Mouse (Mus musculus): ENCODE results near the gene Hoxb6.

The Hoxb6 gene

GRCm38 (mm10) chr11:96334998-96335397 is 42.7 kb downstream of the Hoxb6 start:
- DNase-seq (ENCODE audit: low spot score in 2 of 2) = no peak

- DNase-seq (ENCODE audit: low spot score in 2 of 2) = no peak
Measured at GRCm38 (mm10) chr11:96336597-96336996, 44.3 kb downstream of the Hoxb6 start.

- no peak for DNase-seq (ENCODE audit: low spot score in 2 of 2)
Measured at GRCm38 (mm10) chr11:96337026-96337425, 44.8 kb downstream of the Hoxb6 start.

DNA sequence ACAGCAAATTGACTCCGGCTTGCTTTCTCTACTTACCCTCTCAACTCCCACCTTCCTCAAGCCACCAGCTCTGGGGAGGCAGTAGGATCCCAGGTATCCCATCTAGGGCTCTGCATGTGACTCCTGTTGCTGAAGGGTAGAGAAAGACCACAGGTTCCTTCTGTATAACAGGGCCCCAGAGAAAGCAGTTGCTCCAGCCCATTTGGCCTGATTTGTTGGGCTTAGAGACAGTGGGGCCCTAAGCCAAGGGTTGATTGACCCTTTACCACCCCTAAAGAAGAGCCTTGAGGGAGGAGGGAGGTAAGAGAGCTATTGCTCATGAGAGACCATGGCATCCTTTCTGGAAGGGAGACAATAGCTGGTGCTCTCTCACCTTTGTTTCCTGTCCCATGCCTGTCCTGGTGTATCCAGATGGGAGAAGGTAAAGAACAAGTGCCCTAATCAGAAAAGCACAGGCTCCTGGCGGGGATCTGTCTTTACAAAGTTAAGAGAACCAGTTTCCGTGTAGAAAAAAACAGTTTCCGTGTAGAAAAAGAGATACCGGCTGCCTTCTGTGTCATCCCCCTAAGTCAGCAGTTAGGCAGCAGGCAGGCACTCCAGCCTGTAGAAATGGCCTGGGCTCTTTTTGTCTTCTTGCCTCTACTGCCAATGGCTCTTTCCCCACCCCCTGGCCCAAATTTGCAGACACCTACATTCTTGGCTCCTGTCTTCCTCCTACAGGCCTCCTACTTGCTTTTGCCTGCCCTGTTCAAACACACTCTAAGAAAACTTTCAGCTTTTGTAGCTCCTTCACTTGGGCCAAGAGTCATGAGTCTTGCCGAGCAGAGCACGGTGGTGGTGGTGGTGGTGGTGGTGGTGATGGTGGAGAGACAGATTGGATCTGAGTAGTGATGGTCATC is 46.9 kb downstream of the Hoxb6 start:
- no peak for DNase-seq (ENCODE audit: low spot score in 2 of 2)

DNA sequence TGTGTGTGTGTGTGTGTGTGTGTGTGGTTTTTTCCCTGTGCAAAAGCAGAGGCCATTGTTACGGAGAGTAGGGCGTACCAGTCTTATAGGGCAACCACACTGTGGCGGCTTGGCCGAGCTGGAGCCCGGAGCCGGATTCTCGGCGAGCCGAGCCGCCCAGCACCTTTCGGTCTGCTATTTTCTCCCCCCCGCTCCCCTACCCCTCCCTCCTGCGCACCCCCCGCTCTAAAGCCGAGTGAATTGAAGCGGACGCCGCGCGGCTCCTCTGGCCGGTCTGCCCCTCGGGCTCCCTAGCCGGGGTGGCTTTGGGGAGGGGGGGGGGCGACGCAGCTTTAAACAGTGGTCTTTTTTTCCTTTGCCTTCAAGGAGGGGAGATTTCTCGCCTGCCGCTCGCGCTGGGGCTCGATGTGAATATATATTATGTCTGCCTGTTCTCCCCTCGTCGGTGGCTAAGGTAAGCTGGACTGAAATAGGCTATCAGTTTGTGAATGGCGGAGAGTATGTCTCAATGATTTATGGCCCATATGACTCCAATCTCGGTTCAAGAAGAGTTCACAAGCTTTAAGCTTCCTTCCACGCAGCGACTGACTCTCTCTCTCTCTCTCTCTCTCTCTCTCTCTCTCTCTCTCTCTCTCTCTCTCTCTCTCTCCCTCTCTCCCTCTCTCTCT is 48.6 kb downstream of the Hoxb6 start:
- no peak for DNase-seq (ENCODE audit: low spot score in 2 of 2)

DNA sequence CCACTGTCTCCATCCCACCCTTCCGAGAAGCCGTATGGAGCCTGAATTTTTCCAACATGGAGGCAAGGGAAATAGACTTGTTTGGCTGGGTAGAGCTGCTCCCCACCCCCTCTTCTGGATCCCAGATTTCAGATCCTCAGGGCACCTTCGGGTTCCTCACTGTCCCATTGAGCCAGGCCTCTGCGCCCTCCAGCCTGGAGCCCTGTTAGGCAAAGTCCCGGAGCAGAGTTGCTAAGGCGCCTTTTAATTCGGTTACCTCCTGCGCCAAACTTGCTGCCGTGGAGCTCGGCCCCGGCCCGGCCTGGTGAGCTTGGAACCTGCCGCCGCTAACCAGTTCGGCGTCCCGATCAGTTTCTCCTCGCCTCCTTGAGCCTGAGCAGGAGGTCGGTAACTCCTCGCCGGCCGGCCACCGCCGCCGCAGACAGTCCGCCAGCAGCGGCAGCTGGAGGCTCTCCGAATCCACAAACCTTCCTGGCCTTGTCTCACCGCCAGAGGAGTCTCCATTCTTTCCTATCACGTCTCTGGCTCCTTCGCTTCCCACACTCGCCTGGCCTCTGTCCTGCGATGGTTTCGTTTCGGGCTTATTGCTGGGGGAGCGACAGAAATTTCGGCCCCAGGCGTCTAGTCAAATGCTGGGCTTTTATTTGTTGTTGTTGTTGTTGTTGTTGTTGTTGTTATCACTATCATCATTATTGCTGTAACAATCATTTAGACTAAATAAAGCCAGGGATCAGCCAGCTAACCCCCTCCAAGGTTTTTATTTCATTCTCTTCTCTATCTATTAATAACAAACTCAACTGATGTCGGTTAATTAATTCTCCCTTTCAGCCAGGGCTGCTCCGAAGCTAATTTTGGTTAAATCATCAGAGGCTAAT is 49.7 kb downstream of the Hoxb6 start:
- DNase-seq (ENCODE audit: low spot score in 2 of 2) = no peak

DNA sequence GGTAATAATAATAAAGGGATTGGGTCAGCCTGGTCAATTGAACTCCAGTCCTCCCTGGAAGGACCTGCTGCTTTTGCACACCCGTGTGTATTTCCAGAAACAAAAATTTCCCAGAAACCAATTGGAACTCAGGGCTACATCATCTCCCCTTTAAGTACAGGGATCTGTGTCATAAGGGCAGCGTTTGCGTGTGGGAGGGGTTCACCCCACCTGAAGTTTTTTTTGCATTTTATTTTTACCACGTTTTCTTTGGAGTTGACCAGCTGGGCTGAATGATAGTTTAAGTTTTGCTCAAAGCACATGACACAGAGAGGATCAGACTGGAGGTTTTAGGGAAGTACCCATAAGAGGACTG is 50.3 kb downstream of the Hoxb6 start:
- no peak for DNase-seq (ENCODE audit: low spot score in 2 of 2)

DNA sequence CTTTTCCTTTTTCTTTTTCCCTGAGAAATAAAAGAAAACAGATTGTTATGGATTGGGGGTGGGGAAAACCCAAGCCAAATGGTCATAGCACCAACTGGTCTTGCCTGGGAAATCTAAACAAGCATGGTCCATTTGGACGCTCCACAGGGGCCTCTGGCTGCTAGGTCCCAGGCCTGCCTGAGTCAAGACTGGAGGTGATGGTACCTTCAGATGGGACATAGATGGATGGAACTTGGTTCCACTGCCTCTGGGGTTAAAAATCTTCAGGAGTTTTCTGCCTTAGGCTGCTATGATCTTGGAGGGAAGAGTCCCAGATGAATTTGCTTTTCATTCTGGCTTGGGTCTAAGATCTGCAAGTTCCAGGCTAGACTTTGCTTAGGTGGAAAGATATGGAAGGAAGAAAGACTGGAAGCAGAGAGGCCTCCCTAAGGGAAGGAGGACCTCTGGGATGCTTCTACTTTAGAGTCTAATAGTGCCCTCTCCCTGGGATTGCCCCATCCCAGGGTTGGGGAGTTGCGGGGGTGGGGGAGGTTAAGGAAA is 51.0 kb downstream of the Hoxb6 start:
- no peak for DNase-seq (ENCODE audit: low spot score in 2 of 2)

GRCm38 (mm10) chr11:96344061-96344877 is 52.0 kb downstream of the Hoxb6 start:
- DNase-seq (ENCODE audit: low spot score in 2 of 2) = no peak

DNA sequence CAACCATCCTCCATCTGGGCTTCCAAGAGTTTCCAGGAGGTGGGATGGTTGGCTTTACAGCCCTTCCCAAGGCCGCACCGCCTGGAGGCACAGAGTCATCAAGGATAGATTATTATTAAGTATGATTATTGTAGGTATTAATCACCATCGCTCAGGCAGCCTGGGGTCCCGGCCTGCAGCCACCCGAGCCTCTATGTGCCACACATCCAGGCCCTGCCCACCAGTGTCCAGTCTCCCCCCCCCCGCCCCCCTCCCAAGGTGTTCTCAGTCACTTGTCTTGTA is 52.5 kb downstream of the Hoxb6 start:
- DNase-seq (ENCODE audit: low spot score in 2 of 2) = no peak

DNA sequence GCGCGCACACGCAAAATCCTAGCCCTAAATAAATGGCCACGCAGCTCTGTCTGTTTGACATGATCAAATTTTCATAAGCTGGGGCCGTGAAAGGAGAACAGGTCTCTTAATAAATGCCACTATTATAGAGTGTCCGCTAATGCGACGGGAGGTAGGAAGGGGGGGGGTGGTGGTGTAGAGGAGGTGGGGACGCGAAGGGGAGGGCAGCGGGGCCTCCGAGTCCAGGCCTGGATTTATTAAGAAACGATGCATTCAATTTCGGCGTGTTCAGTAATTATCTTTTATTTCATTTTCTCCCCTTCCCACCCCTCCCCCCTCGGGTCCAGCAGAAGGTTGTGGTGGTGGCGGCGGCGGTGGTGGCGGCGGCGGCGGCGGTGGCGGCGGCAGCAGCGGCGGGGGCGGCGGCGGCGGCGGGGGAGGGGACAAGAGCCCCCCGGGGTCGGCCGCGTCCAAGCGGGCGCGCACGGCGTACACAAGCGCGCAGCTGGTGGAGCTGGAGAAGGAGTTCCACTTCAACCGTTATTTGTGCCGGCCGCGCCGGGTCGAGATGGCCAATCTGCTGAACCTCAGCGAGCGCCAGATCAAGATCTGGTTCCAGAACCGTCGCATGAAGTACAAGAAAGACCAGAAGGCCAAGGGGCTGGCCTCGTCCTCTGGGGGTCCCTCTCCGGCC is 53.1 kb downstream of the Hoxb6 start:
- no peak for DNase-seq (ENCODE audit: low spot score in 2 of 2)

DNA sequence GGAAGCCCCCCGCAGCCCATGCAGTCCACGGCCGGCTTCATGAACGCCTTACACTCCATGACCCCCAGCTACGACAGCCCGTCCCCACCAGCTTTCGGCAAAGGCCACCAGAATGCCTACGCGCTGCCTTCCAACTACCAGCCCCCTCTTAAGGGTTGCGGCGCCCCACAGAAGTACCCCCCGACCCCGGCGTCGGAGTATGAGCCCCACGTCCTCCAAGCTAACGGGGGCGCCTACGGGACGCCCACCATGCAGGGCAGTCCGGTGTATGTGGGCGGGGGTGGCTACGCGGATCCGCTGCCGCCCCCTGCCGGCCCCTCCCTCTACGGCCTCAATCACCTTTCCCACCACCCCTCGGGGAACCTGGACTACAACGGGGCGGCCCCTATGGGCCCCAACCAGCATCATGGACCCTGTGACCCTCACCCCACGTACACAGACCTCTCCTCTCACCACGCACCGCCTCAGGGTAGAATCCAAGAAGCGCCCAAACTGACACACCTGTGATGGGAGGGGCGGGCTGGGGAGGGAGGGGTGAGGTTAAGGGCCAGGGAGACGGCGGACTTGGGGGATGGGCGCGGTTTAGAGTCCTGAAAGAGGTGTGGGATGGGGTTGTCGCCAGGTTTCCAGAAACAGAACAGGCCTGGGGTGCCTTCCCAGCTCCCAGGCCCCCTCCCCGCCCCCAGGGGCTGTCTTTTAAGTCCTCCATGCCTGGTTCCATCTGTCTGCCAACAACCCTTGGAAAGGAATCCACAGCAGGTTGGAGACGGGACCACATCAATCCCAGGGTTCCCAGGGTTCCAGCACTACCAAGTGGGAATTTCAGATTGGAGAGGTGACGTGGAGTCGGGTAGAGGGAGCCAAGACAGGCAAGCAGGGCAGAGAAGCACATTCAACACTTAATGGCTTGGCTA is 53.9 kb downstream of the Hoxb6 start:
- DNase-seq (ENCODE audit: low spot score in 2 of 2) = no peak

DNA sequence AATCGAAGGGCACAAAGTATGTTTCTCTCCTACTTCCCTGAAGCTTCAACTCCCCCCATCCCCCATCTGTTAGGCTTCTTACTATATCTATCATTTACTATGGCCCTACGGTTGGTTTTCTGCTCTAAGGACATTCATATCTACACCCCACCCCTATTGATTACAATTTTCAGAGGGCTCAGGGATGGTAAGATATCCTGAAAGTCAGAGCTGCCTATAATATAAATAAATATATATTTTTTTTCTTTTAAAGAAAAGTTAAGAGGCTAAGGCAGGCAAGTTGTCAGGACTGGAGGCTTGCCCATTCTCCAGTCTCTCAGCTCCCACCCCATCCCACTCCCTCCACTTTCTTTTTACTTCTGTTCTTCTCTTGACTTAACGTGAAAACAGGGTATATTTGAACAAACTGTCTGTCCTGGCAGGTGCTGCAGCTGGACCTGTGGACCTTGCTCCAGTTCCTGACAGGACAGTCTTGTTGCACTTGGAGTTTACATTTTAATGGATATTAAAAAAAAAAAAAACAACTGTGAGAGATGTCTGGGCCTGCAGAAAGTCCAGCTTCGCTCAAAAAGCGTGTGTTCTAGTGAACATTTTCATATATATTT is 54.7 kb downstream of the Hoxb6 start:
- no peak for DNase-seq (ENCODE audit: low spot score in 2 of 2)

DNA sequence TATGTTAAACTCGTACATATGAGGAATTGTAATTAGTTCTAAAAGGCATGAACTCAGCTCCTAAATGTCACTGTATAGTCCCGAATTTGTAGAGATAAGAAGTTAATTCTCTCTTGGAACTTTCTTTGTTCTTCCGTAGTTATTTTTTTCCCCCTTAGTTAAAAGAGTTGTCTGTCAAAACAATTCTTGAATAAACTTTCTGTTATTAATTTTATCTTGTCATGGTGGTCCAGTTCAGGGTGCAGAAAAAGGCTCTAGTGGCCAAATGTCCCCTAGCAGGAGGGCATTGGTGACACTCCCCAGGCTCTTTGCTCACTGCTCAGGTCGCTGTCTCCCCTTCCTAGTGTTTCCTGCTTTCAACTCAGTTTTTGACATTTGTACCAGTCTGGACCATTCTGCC is 55.4 kb downstream of the Hoxb6 start:
- no peak for DNase-seq (ENCODE audit: low spot score in 2 of 2)

DNA sequence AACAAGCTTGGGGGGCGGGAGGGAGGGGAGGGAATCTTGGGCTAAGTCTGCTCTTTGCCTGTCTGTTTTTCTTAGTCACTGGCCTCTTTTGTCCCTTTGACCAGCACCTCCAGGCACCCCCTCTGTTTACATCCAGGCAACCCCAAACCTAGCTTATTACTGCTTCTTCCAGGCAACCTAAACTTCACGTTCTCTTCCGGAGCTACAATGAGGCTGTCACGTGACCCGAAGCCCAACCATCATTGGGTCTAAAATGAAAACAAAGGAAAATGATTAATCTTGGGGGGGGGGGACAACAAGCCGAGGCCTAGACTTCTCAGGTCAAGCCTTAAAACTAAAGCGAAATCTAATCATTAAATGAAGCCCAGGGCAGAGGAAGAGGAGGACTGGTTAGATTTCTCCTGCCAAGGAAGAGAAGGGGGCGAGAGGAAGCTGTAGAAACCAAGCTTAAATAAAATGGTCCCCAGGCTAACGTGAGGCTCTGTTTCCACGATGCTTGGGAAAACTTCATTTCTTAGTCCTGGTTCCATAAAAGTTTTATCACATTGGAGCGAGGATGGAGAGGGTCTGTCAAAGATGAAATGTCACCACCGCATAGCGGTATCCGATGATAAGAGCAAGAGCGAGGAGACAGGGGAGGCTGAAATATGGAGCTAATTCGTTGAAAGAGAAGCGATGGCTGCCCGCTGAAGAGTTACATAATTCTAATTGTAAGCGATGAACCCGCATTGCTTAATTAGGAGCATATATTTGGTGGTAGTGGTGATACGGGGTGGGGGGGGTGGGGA is 56.1 kb downstream of the Hoxb6 start:
- DNase-seq (ENCODE audit: low spot score in 2 of 2) = no peak

DNA sequence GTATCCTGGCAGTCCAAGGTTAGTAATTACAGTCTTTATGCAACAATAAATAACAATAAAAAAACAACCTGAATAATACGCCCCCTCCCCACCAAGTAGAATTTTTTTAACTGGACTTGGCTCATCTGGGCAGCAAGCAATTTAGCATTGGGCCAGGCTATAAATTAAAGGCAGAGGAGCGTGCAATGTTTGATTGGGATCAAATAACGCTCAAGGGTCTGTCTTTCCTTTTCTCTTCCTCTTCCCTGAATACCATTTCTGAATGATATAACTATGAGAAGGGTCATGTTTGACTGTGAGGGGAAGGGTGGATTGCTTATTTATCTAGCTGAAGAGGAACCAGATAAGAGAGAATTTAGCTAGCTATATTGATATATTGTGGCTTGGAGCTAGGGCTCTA is 56.7 kb downstream of the Hoxb6 start:
- DNase-seq (ENCODE audit: low spot score in 2 of 2) = no peak

- no peak for DNase-seq (ENCODE audit: low spot score in 2 of 2)
Measured at GRCm38 (mm10) chr11:96349491-96350340, 57.4 kb downstream of the Hoxb6 start.

DNA sequence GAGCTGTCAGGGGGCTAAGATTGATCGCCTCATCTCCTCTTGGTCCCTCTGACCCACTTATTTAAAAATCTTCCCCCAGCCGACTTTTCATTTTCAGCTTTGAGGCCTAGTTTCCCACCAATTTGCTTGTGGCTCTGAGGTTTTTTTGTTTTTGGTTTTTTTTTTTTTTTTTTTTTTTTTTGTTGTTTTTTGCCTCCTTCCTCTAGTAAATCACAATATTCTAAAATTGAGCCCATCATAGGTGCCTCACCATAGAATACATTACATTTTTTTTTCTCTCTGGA is 58.0 kb downstream of the Hoxb6 start, which contains the start of gene Hoxb2:
Hoxb2 (plus strand) TSS at position 185 of the 284 bp plus-strand sequence.
- DNase-seq (ENCODE audit: low spot score in 2 of 2) = no peak

Measured in spleen, postnatal 10 days (tissue).